Mouse (Mus musculus) c-Kit-positive CD71-positive TER-119-negative erythroid progenitor cells, embryonic 14.5 days (primary cell): ENCODE data around the gene Clcn1.

Source experiments
- DNase-seq: peaks from one replicate; pipeline ENCODE4 v3.0.0-alpha.2; 2013; ENCODE audit warnings: low read depth

Gene Clcn1

GRCm38 (mm10) chr6:42309816-42310378, 23.4 kb downstream of the Clcn1 start:
- no peak for DNase-seq

DNA sequence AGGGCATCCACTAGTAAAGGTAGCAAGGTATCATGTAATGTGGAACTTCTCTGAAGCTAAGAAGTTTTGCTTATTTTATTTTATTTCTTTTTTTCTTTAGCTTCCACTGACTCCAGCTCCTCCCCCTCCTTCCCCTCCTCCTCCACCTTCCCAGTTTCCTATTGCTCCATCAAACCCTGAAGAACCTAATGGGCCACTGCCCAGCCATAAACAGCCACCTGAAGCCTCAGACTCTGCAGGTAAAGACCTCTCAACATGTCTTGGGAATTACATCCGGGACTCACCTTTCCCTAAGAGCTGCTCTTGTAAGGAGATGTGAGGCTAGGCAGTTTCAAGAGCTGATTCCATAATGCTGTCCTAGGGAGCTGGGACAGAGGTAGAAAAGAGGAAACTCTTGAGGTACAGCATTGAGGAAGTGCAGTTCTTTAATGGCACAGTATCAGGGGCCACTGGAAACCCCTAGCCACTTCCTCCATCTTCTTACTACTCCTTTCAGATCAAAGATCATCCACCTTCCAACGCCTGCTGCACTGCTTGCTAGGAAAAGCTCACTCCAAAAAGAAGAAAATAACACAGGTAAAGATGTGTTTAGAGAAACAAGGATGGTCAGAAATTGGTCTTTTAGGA, 24.1 kb downstream of the Clcn1 start:
- DNase-seq = no peak

GRCm38 (mm10) chr6:42318293-42318692, 31.8 kb downstream of the Clcn1 start:
- no peak for DNase-seq

GRCm38 (mm10) chr6:42323371-42324066, 37.0 kb downstream of the Clcn1 start:
- no peak for DNase-seq

- no peak for DNase-seq
These were observed 37.6 kb downstream of the Clcn1 start for GRCm38 (mm10) chr6:42324067-42324481.

GRCm38 (mm10) chr6:42324482-42325267, 38.2 kb downstream of the Clcn1 start, which contains the start of gene Fam131b:
Gene Fam131b (minus strand): TSS chr6:42324643.
- DNase-seq = no peak

DNA sequence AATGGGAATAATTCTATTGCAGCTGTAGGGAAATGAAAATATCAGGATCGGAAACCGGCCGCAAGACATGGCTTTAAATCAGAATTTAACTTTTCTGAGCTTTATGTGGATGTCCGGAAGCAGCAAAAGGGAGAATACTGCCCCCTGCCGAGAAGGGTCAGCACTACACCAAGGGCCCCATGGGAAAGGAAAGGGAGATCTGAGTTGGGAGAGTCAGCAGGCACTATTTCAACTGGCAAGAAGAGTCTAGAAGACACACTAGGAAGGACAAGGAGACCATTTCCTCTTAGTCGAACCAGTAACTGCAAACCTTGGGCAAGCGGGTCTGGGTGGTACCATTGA, 38.8 kb downstream of the Clcn1 start:
- peak; percentile 39 for DNase-seq

GRCm38 (mm10) chr6:42326509-42326908, 40.0 kb downstream of the Clcn1 start:
- no peak for DNase-seq

DNA sequence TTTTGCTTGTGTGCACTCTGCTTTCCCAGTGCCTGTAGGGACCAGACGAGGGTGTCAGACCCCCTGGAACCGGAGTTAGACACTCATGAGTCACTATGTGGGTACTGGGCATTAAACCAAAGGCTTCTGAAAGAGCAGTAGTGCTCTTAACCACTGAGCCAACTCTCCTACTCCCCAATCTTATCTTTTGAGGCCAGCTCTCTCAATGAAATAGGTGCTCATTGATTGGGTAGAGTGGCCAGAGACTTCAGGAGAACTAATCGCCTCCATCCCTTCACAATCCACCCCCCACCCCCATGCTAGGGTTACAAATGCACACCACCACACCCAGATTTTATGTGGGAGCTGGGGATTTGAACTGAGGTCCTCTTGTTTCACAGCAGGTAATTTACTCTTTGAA, 42.3 kb downstream of the Clcn1 start:
- no peak for DNase-seq

- no peak for DNase-seq
These were observed 43.7 kb downstream of the Clcn1 start for GRCm38 (mm10) chr6:42330216-42330615.

DNA sequence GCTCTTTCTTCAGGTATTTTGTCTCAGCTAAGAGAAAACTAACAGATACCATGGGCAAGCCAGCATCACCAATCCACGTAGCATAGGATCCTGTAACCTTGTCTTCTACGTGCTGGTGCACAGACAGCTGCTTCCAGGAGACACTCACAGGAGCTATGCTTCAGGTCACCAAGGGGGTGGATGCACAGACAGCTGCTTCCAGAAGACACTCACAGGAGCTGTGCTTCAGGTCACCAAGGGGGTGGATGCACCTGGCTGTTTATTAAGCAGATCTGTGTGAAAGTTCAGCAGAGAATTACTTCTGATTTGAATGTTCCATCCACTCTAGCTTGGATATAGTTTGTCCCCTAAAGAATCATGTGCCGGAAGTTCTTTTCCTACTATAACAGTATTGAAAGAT, 44.5 kb downstream of the Clcn1 start:
- no peak for DNase-seq

- DNase-seq = no peak
These were observed 52.7 kb downstream of the Clcn1 start for GRCm38 (mm10) chr6:42339189-42339588.

DNA sequence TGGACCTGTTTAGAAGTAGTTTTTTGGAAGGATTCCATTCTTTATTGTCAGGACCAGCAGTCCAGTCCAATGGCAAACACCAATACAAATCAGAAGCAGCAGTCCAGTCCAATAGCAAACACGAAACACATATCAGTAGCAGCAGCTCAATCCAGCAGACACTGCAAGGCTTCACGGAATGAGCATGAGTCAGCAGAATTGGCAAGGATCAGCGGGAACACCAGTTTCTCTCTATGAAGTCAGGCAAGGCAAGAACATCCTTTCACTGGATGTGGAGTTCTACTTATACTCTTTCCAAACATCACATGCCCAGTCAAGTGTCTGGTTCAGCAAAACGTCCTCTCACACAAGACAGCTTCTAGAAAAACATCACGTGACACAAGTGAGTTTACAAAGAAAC, 53.5 kb downstream of the Clcn1 start:
- DNase-seq = no peak

DNA sequence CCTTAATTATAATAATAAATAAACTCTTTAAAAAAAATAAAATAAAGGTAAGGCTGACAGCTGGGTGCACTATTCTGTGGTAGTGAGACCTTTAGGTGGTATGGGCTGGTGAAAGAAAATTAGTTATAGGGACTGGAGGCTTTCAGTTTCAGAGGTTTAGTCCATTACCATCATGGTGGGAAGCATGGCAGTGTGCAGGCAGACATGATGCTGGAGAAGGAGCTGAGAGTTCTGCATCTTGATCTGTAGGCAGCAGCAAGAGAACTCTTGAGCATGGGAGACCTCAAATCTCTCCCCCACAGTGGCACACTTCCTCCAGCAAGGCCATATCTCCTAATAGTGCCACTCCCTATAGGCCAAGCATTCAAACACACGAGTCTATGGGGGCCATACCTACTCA, 55.7 kb downstream of the Clcn1 start:
- DNase-seq = no peak

- DNase-seq = no peak
These were observed 57.1 kb downstream of the Clcn1 start for GRCm38 (mm10) chr6:42343361-42344120.

- DNase-seq = no peak
These were observed 57.8 kb downstream of the Clcn1 start for GRCm38 (mm10) chr6:42344255-42344654.

GRCm38 (mm10) chr6:42348281-42349005, 62.0 kb downstream of the Clcn1 start:
- DNase-seq = no peak

GRCm38 (mm10) chr6:42349006-42349425, 62.5 kb downstream of the Clcn1 start:
- DNase-seq = peak; percentile 57

- DNase-seq = peak; percentile 62
These were observed 63.0 kb downstream of the Clcn1 start, which contains the start of gene Zyx for GRCm38 (mm10) chr6:42349426-42350020. Gene Zyx (plus strand): TSS chr6:42349630.

DNA sequence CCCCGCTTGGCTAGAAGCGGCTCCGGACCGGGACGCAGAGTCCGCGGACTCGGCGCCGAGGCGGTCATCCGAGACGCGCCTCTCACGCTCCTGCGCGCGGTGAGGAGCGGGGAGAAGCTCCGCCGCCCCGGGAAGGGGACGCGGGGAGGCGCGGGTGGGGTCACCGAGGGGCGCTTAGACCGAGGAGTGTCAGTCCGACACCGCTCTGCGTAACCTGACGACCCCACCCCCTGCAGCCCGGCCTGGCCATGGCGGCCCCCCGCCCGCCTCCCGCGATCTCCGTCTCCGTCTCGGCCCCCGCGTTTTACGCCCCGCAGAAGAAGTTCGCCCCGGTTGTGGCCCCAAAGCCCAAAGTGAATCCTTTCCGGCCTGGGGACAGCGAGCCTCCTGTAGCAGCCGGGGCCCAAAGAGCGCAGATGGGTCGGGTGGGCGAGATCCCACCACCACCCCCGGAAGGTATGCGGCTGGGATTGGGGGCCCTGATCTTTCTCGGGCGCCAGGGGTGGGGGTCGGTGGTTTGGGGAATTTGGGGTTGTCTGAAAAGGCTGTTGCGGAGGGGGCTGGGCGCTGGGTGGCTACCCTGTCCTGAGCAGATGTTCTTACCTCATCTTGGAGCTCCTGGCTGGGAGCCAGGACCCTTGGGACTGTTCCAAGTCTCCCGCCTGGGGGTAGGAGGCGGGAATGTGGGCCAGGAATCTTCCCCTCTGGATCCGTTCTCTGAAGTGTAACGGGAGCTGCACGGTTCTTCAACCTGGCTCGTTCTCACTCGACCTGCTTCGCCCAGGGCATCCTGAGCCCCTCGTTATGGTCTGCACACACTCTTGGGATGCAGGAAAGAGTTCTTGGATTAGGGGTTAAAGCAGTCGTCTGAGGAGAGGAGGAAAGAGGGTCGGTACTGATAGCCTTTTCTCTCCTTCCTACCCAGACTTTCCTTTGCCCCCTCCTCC, 63.8 kb downstream of the Clcn1 start:
- DNase-seq = no peak
